Mouse (Mus musculus) forebrain, embryonic 15.5 days (tissue): ENCODE measurements around the gene Sfta2. TPM values are rescaled to one million over a fixed set of nuclear protein-coding genes. Genes with fewer than 3 reads are reported as not detected.

ENCODE experiments used
- ATAC-seq: fragments of 200-750 bp; cut with Nextera tagmentation; replicated peaks from 2 replicates; pipeline ENCODE4 v1.8.0; 2017; ENCODE audit warnings: mild to moderate bottlenecking, moderate TSS enrichment, moderate library complexity
- H3K27ac ChIP-seq: fragments of 300-500 bp; sonication (generic); replicated peaks from 2 replicates; pipeline ENCODE4 v1.5.1; 2015; ENCODE audit warnings: mild to moderate bottlenecking, inconsistent platforms
- H3K27me3 ChIP-seq: fragments of 300-500 bp; sonication (generic); 2 replicates; pipeline ENCODE4 v1.6.1; 2015; ENCODE audit warnings: inconsistent platforms
- H3K36me3 ChIP-seq: fragments of 300-500 bp; sonication (generic); 2 replicates; pipeline ENCODE4 v1.6.1; 2015; ENCODE audit warnings: mild to moderate bottlenecking, inconsistent platforms
- H3K4me1 ChIP-seq: fragments of 300-500 bp; sonication (generic); 2 replicates; pipeline ENCODE4 v1.6.1; 2015; ENCODE audit warnings: inconsistent platforms
- H3K4me2 ChIP-seq: fragments of 300-500 bp; sonication (generic); replicated peaks from 2 replicates; pipeline ENCODE4 v1.6.1; 2015; ENCODE audit warnings: mild to moderate bottlenecking, inconsistent platforms
- H3K4me3 ChIP-seq: fragments of 300-500 bp; sonication (generic); 2 replicates; pipeline ENCODE4 v1.5.1; 2015; ENCODE audit warnings: mild to moderate bottlenecking, inconsistent platforms
- H3K9ac ChIP-seq: fragments of 300-500 bp; sonication (generic); replicated peaks from 2 replicates; pipeline ENCODE4 v1.6.1; 2015; ENCODE audit warnings: mild to moderate bottlenecking, inconsistent platforms
- H3K9me3 ChIP-seq: fragments of 300-500 bp; sonication (generic); 2 replicates; pipeline ENCODE4 v1.6.1; 2016; ENCODE audit warnings: inconsistent platforms
- WGBS: fragments of 180-500 bp; shearing (Covaris S2); methylation state at CpG from one replicate; pipeline ENCODE4 v1.1.7; 2015; ENCODE audit warnings: mixed read lengths; 5-methylcytosine and 5-hydroxymethylcytosine counted together
- polyA plus RNA-seq: library from polyadenylated mRNA; unstranded; fragments of >200 nt; fragmentation: Nextera tagmentation; extraction: Ambion mirVana; gene quantifications from 2 replicates; pipeline ENCODE4 v1.2.1, GENCODE M21; 2015

The Sfta2 gene
- polyA plus RNA-seq, 1 experiment from 2014 or later: not detected

- H3K9me3 ChIP-seq: no peaks in the 10 kb centered on the region
- no peak overlapping the region for H3K9ac ChIP-seq
- no peak overlapping the region for H3K27ac ChIP-seq
- no peak overlapping the region for H3K4me2 ChIP-seq
- H3K4me3 ChIP-seq: no peak overlapping the region
- H3K27me3 ChIP-seq: no peaks in the 10 kb centered on the region
- H3K4me1 ChIP-seq: peaks cover 13% of the 10 kb centered on the region
- H3K36me3 ChIP-seq: no peaks in the 10 kb centered on the region
- no peak for ATAC-seq
- 94% methylated on average over 7 of the region's 7 CpGs for WGBS
Observed at GRCm38 (mm10) chr17:35571477-35571876, 29.9 kb upstream of the Sfta2 start.

- Histone ChIP-seq H3K27me3 (no peaks in the 10 kb centered on the region), H3K9ac (no peak overlapping the region), H3K4me3 (no peak overlapping the region), H3K36me3 (no peaks in the 10 kb centered on the region), H3K4me2 (no peak overlapping the region), H3K9me3 (no peaks in the 10 kb centered on the region), H3K4me1 (no peaks in the 10 kb centered on the region), H3K27ac (no peak overlapping the region)
- ATAC-seq: no peak
- WGBS: 21% methylated on average over 6 of the region's 6 CpGs
Observed at GRCm38 (mm10) chr17:35578211-35578610, 23.1 kb upstream of the Sfta2 start.

- no peaks in the 10 kb centered on the region for H3K9me3 ChIP-seq
Observed at GRCm38 (mm10) chr17:35582900-35583299, 18.4 kb upstream of the Sfta2 start.

GRCm38 (mm10) chr17:35584330-35584937, 16.9 kb upstream of the Sfta2 start:
- Histone ChIP-seq H3K9me3 (no peaks in the 10 kb centered on the region), H3K27me3 (no peaks in the 10 kb centered on the region), H3K36me3 (no peaks in the 10 kb centered on the region), H3K27ac (no peak overlapping the region), H3K4me1 (peaks cover 4% of the 10 kb centered on the region; the same call in 1 of the 2 replicates), H3K4me2 (peak overlapping the region; percentile 27), H3K9ac (no peak overlapping the region), H3K4me3 (no peak overlapping the region)
- WGBS: 16% methylated on average over 16 of the region's 16 CpGs
- peak; percentile 57; the same call in 1 of the 2 replicates for ATAC-seq

More at GRCm38 (mm10) chr17:35582900-35583299, 18.4 kb upstream of the Sfta2 start:
- no peak for ATAC-seq
- no peaks in the 10 kb centered on the region for H3K36me3 ChIP-seq
- H3K27ac ChIP-seq: no peak overlapping the region
- peaks cover 4% of the 10 kb centered on the region; the same call in 1 of the 2 replicates for H3K4me1 ChIP-seq
- no peaks in the 10 kb centered on the region for H3K27me3 ChIP-seq
- WGBS: 100% methylated on average over 1 of the region's 1 CpGs
- H3K9ac ChIP-seq: no peak overlapping the region
- no peak overlapping the region for H3K4me2 ChIP-seq
- no peak overlapping the region for H3K4me3 ChIP-seq

GRCm38 (mm10) chr17:35587291-35587690, 14.1 kb upstream of the Sfta2 start:
- H3K9ac ChIP-seq: no peak overlapping the region
- no peaks in the 10 kb centered on the region for H3K27me3 ChIP-seq
- H3K27ac ChIP-seq: no peak overlapping the region
- no peaks in the 10 kb centered on the region for H3K36me3 ChIP-seq
- peaks cover 11% of the 10 kb centered on the region for H3K4me1 ChIP-seq
- H3K4me2 ChIP-seq: no peak overlapping the region
- H3K9me3 ChIP-seq: no peaks in the 10 kb centered on the region
- 80% methylated on average over 1 of the region's 1 CpGs for WGBS
- no peak overlapping the region for H3K4me3 ChIP-seq
- ATAC-seq: no peak

- Histone ChIP-seq H3K27ac (no peak overlapping the region), H3K4me1 (peaks cover 11% of the 10 kb centered on the region), H3K4me3 (no peak overlapping the region), H3K4me2 (no peak overlapping the region), H3K9me3 (no peaks in the 10 kb centered on the region), H3K9ac (no peak overlapping the region), H3K36me3 (no peaks in the 10 kb centered on the region), H3K27me3 (no peaks in the 10 kb centered on the region)
- ATAC-seq: no peak
- 10% methylated on average over 4 of the region's 4 CpGs for WGBS
Observed at GRCm38 (mm10) chr17:35588387-35588786, 13.0 kb upstream of the Sfta2 start.

- Histone ChIP-seq H3K4me3 (no peak overlapping the region), H3K4me1 (peaks cover 7% of the 10 kb centered on the region), H3K36me3 (no peaks in the 10 kb centered on the region), H3K27ac (peak overlapping the region; percentile 51), H3K9ac (no peak overlapping the region), H3K27me3 (no peaks in the 10 kb centered on the region), H3K9me3 (no peaks in the 10 kb centered on the region), H3K4me2 (no peak overlapping the region)
- WGBS: 60% methylated on average over 21 of the region's 21 CpGs
- peak; percentile 77 for ATAC-seq
Observed at GRCm38 (mm10) chr17:35590410-35591218, 10.7 kb upstream of the Sfta2 start.

GRCm38 (mm10) chr17:35591219-35591578, 10.2 kb upstream of the Sfta2 start:
- H3K4me2 ChIP-seq: no peak overlapping the region
- no peaks in the 10 kb centered on the region for H3K9me3 ChIP-seq
- H3K9ac ChIP-seq: no peak overlapping the region
- no peak overlapping the region for H3K4me3 ChIP-seq
- H3K4me1 ChIP-seq: peaks cover 7% of the 10 kb centered on the region
- H3K36me3 ChIP-seq: no peaks in the 10 kb centered on the region
- no peak; the same call in 1 of the 2 replicates for ATAC-seq
- 65% methylated on average over 7 of the region's 7 CpGs for WGBS
- H3K27me3 ChIP-seq: no peaks in the 10 kb centered on the region
- peak overlapping the region; percentile 51 for H3K27ac ChIP-seq

GRCm38 (mm10) chr17:35591731-35592130, 9.6 kb upstream of the Sfta2 start:
- H3K9me3 ChIP-seq: no peaks in the 10 kb centered on the region
- no peak overlapping the region for H3K4me2 ChIP-seq
- no peak overlapping the region for H3K4me3 ChIP-seq
- H3K27me3 ChIP-seq: no peaks in the 10 kb centered on the region
- no peak overlapping the region for H3K9ac ChIP-seq
- peaks cover 7% of the 10 kb centered on the region for H3K4me1 ChIP-seq
- WGBS: 93% methylated on average over 15 of the region's 15 CpGs
- H3K27ac ChIP-seq: no peak overlapping the region
- H3K36me3 ChIP-seq: no peaks in the 10 kb centered on the region
- ATAC-seq: no peak

- no peaks in the 10 kb centered on the region for H3K9me3 ChIP-seq
- no peaks in the 10 kb centered on the region for H3K36me3 ChIP-seq
- no peaks in the 10 kb centered on the region for H3K27me3 ChIP-seq
- H3K9ac ChIP-seq: no peak overlapping the region
- H3K27ac ChIP-seq: no peak overlapping the region
- no peak overlapping the region for H3K4me2 ChIP-seq
- 91% methylated on average over 9 of the region's 9 CpGs for WGBS
- peaks cover 7% of the 10 kb centered on the region for H3K4me1 ChIP-seq
- no peak overlapping the region for H3K4me3 ChIP-seq
- ATAC-seq: no peak
Observed at GRCm38 (mm10) chr17:35592131-35592530, 9.2 kb upstream of the Sfta2 start.

- H3K4me2 ChIP-seq: no peak overlapping the region
- no peak for ATAC-seq
- WGBS: 40% methylated on average over 4 of the region's 4 CpGs
Observed at GRCm38 (mm10) chr17:35593786-35594185, 7.6 kb upstream of the Sfta2 start.

GRCm38 (mm10) chr17:35594456-35594855, 6.9 kb upstream of the Sfta2 start:
- Histone ChIP-seq H3K9ac (no peak overlapping the region), H3K4me2 (no peak overlapping the region), H3K4me1 (peaks cover 7% of the 10 kb centered on the region), H3K36me3 (no peaks in the 10 kb centered on the region), H3K9me3 (no peaks in the 10 kb centered on the region), H3K27me3 (no peaks in the 10 kb centered on the region), H3K27ac (no peak overlapping the region), H3K4me3 (no peak overlapping the region)
- WGBS: 87% methylated on average over 7 of the region's 7 CpGs
- ATAC-seq: no peak

More at GRCm38 (mm10) chr17:35593786-35594185, 7.6 kb upstream of the Sfta2 start:
- no peaks in the 10 kb centered on the region for H3K36me3 ChIP-seq
- no peak overlapping the region for H3K9ac ChIP-seq
- H3K4me3 ChIP-seq: no peak overlapping the region
- H3K27ac ChIP-seq: no peak overlapping the region
- H3K27me3 ChIP-seq: no peaks in the 10 kb centered on the region
- no peaks in the 10 kb centered on the region for H3K9me3 ChIP-seq
- H3K4me1 ChIP-seq: peaks cover 7% of the 10 kb centered on the region
